Mouse (Mus musculus) spleen, adult 2 months (tissue): ENCODE results near the gene Rnpep.

Experiments used
- CTCF ChIP-seq: fragments of 200-500 bp; IDR thresholded peaks from 2 replicates; pipeline ENCODE4 v1.5.1; 2011; ENCODE audit warnings: mild to moderate bottlenecking, inconsistent platforms; ENCODE audit not compliant: insufficient read depth, insufficient read length, insufficient replicate concordance; ENCODE audit errors: extremely low read depth
- POLR2A ChIP-seq: fragments of 200-500 bp; IDR thresholded peaks from 2 replicates; pipeline ENCODE4 v1.6.1; 2011; ENCODE audit warnings: low read depth, low read length, inconsistent platforms

- TF ChIP-seq POLR2A: no peak
- TF ChIP-seq CTCF: no peak
Measured at GRCm38 (mm10) chr1:135227339-135227950, 56.4 kb downstream of the Rnpep start.
